Mouse (Mus musculus): ENCODE measurements around the gene Slc2a6.

GRCm38 (mm10) chr2:26973960-26974359 lies 53.8 kb downstream of the Slc2a6 start:
- TF ChIP-seq CTCF (conservative IDR thresholded peaks at IDR 0.05; ENCODE audit: low read length) (no peak), POU5F1 (IDR thresholded peaks at IDR 0.05; ENCODE audit: borderline replicate concordance, low read length) (no peak), NANOG (IDR thresholded peaks at IDR 0.05; ENCODE audit: borderline replicate concordance, low read length) (no peak)

Data from E14TG2a.4 (cell line).